Mouse (Mus musculus) kidney, embryonic 16.5 days (tissue): ENCODE measurements around the gene Pmpca. TPM values are rescaled to one million over a fixed set of nuclear protein-coding genes. Genes with fewer than 3 reads are reported as not detected.
"Not testable (repeated sequence)": the region's sequence is repeated elsewhere in the genome, so short reads cannot be mapped to it uniquely, and the experiment has no call there.

Experiments
- ATAC-seq: fragments of 200-750 bp; cut with Nextera tagmentation; 2 replicates; pipeline ENCODE4 v1.8.0; 2017; ENCODE audit warnings: moderate TSS enrichment; ENCODE audit not compliant: low FRiP score, low TSS enrichment
- H3K27ac ChIP-seq: fragments of 300-500 bp; sonication (generic); 2 replicates; pipeline ENCODE4 v1.5.1; 2014; ENCODE audit warnings: low read length
- H3K27me3 ChIP-seq: fragments of 300-500 bp; sonication (generic); 2 replicates; pipeline ENCODE4 v1.6.1; 2014; ENCODE audit warnings: low read length, control low read depth, mixed read lengths; ENCODE audit not compliant: insufficient read depth
- H3K36me3 ChIP-seq: fragments of 300-500 bp; sonication (generic); 2 replicates; pipeline ENCODE4 v1.6.1; 2014; ENCODE audit warnings: low read length, control low read depth, mixed read lengths; ENCODE audit not compliant: insufficient read depth
- H3K4me1 ChIP-seq: fragments of 300-500 bp; sonication (generic); 2 replicates; pipeline ENCODE4 v1.6.1; 2014; ENCODE audit warnings: low read length, control low read depth, mixed read lengths; ENCODE audit not compliant: insufficient read depth
- H3K4me2 ChIP-seq: fragments of 300-500 bp; sonication (generic); replicated peaks from 2 replicates; pipeline ENCODE4 v1.6.1; 2014; ENCODE audit warnings: low read depth, low read length
- H3K4me3 ChIP-seq: fragments of 300-500 bp; sonication (generic); 2 replicates; pipeline ENCODE4 v1.5.1; 2014; ENCODE audit warnings: mild to moderate bottlenecking, low read length
- H3K9ac ChIP-seq: fragments of 300-500 bp; sonication (generic); replicated peaks from 2 replicates; pipeline ENCODE4 v1.6.1; 2014; ENCODE audit warnings: low read length
- H3K9me3 ChIP-seq: fragments of 300-500 bp; sonication (generic); 2 replicates; pipeline ENCODE4 v1.6.1; 2016; ENCODE audit warnings: low read length, control low read depth
- WGBS: fragments of 180-500 bp; shearing (Covaris S2); extraction: QIAGEN DNeasy Blood & Tissue Kit; methylation state at CpG from one replicate; pipeline ENCODE4 v1.1.7; 2014; 5-methylcytosine and 5-hydroxymethylcytosine counted together
- polyA plus RNA-seq: library from polyadenylated mRNA; unstranded; fragments of >200 nt; fragmentation: Nextera tagmentation; extraction: Ambion mirVana; gene quantifications from 2 replicates; pipeline ENCODE4 v1.2.1, GENCODE M21; 2015

Pmpca gene
- polyA plus RNA-seq, 1 experiment from 2014 or later, result 122 TPM

GRCm38 (mm10) chr2:26364738-26365465 lies 24.2 kb upstream of the Pmpca start:
- H3K9ac ChIP-seq, result no peak overlapping the region
- no peak overlapping the region for H3K4me2 ChIP-seq
- peak overlapping the region; percentile 28; the same call in 1 of the 2 replicates for H3K27ac ChIP-seq
- H3K9me3 ChIP-seq, result no peaks in the 10 kb centered on the region
- ATAC-seq, result no peak
- 77% methylated on average over 10 of the region's 10 CpGs for WGBS
- H3K36me3 ChIP-seq, result peaks cover 60% of the 10 kb centered on the region
- no peaks in the 10 kb centered on the region for H3K27me3 ChIP-seq
- no peak overlapping the region for H3K4me3 ChIP-seq
- H3K4me1 ChIP-seq, result no peaks in the 10 kb centered on the region

- H3K27me3 ChIP-seq, result no peaks in the 10 kb centered on the region
- peaks cover 80% of the 10 kb centered on the region for H3K36me3 ChIP-seq
- H3K27ac ChIP-seq, result no peak overlapping the region
- H3K4me2 ChIP-seq, result no peak overlapping the region
- WGBS, result 93% methylated on average over 6 of the region's 6 CpGs
- H3K9ac ChIP-seq, result no peak overlapping the region
- H3K4me1 ChIP-seq, result no peaks in the 10 kb centered on the region
- ATAC-seq, result no peak
- no peaks in the 10 kb centered on the region for H3K9me3 ChIP-seq
- H3K4me3 ChIP-seq, result no peak overlapping the region
These were observed 21.2 kb upstream of the Pmpca start for GRCm38 (mm10) chr2:26367911-26368310.

- H3K9ac ChIP-seq, result no peak overlapping the region
- peaks cover 80% of the 10 kb centered on the region for H3K36me3 ChIP-seq
- no peak overlapping the region for H3K27ac ChIP-seq
- H3K4me3 ChIP-seq, result no peak overlapping the region
- no peaks in the 10 kb centered on the region for H3K9me3 ChIP-seq
- no peak overlapping the region for H3K4me2 ChIP-seq
- no peaks in the 10 kb centered on the region for H3K27me3 ChIP-seq
- 95% methylated on average over 1 of the region's 1 CpGs for WGBS
- no peaks in the 10 kb centered on the region for H3K4me1 ChIP-seq
- ATAC-seq, result no peak
These were observed 20.6 kb upstream of the Pmpca start for GRCm38 (mm10) chr2:26368572-26368971.

GRCm38 (mm10) chr2:26372396-26372795 lies 16.7 kb upstream of the Pmpca start:
- Histone ChIP-seq H3K27me3 (no peaks in the 10 kb centered on the region), H3K4me2 (no peak overlapping the region), H3K9me3 (no peaks in the 10 kb centered on the region), H3K36me3 (peaks cover 85% of the 10 kb centered on the region), H3K4me3 (no peak overlapping the region), H3K9ac (no peak overlapping the region), H3K27ac (no peak overlapping the region), H3K4me1 (no peaks in the 10 kb centered on the region)
- 94% methylated on average over 8 of the region's 8 CpGs for WGBS
- no peak for ATAC-seq

GRCm38 (mm10) chr2:26380131-26380771 lies 8.9 kb upstream of the Pmpca start, which contains the start of gene Snapc4:
Gene Snapc4, minus strand, starts transcription at chr2:26380653.
- peaks cover 58% of the 10 kb centered on the region for H3K36me3 ChIP-seq
- WGBS, result under 1% methylated on average over 38 of the region's 38 CpGs
- peak; percentile 97 for ATAC-seq

GRCm38 (mm10) chr2:26380871-26381270 lies 8.3 kb upstream of the Pmpca start:
- not testable (repeated sequence) for H3K9me3 ChIP-seq

More at GRCm38 (mm10) chr2:26380131-26380771, 8.9 kb upstream of the Pmpca start, which contains the start of gene Snapc4:
- Histone ChIP-seq H3K4me2 (peak within 1 kb of the TSS; percentile 79), H3K27me3 (no peaks in the 10 kb centered on the region), H3K9ac (peak within 1 kb of the TSS; percentile 77), H3K4me1 (peaks cover 6% of the 10 kb centered on the region), H3K27ac (peak within 1 kb of the TSS; percentile 9; the same call in 1 of the 2 replicates), H3K9me3 (no peaks in the 10 kb centered on the region), H3K4me3 (peak within 1 kb of the TSS; percentile 79)

GRCm38 (mm10) chr2:26387713-26388112 lies 1.4 kb upstream of the Pmpca start:
- H3K4me1 ChIP-seq, result peaks cover 18% of the 10 kb centered on the region
- 84% methylated on average over 3 of the region's 3 CpGs for WGBS
- peak overlapping the region; percentile 90; the same call in 1 of the 2 replicates for H3K4me3 ChIP-seq
- no peaks in the 10 kb centered on the region for H3K9me3 ChIP-seq
- no peak for ATAC-seq
- no peaks in the 10 kb centered on the region for H3K27me3 ChIP-seq
- no peak overlapping the region for H3K27ac ChIP-seq
- H3K9ac ChIP-seq, result peak overlapping the region; percentile 93; the same call in 1 of the 2 replicates
- H3K36me3 ChIP-seq, result peaks cover 60% of the 10 kb centered on the region
- H3K4me2 ChIP-seq, result peak overlapping the region; percentile 92

More at GRCm38 (mm10) chr2:26380871-26381270, 8.3 kb upstream of the Pmpca start:
- H3K4me1 ChIP-seq, H3K27me3 ChIP-seq, H3K27ac ChIP-seq: not testable (repeated sequence)
- 30% methylated on average over 6 of the region's 6 CpGs for WGBS
- 0 out of 2 replicates have a peak, but pooled peaks have one; percentile 10 for ATAC-seq
- peak overlapping the region; percentile 79 for H3K4me2 ChIP-seq
- H3K36me3 ChIP-seq, result peaks cover 59% of the 10 kb centered on the region
- peak overlapping the region; percentile 77 for H3K9ac ChIP-seq
- peak overlapping the region; percentile 79 for H3K4me3 ChIP-seq

GRCm38 (mm10) chr2:26388682-26389153 lies 421 bp upstream of the Pmpca start:
- Histone ChIP-seq H3K27ac (peak overlapping the region; percentile 67), H3K36me3 (peaks cover 60% of the 10 kb centered on the region), H3K4me3 (peak overlapping the region; percentile 90), H3K9me3 (no peaks in the 10 kb centered on the region), H3K4me2 (peak overlapping the region; percentile 92), H3K9ac (peak overlapping the region; percentile 93), H3K27me3 (no peaks in the 10 kb centered on the region), H3K4me1 (peaks cover 18% of the 10 kb centered on the region)
- under 1% methylated on average over 40 of the region's 45 CpGs for WGBS
- peak; percentile 60 for ATAC-seq

GRCm38 (mm10) chr2:26390954-26391353 lies 1.8 kb downstream of the Pmpca start:
- H3K4me2 ChIP-seq, result no peak overlapping the region
- H3K4me1 ChIP-seq, result peaks cover 18% of the 10 kb centered on the region
- no peak overlapping the region for H3K27ac ChIP-seq
- WGBS, result 80% methylated on average over 3 of the region's 3 CpGs
- H3K36me3 ChIP-seq, result peaks cover 62% of the 10 kb centered on the region
- no peaks in the 10 kb centered on the region for H3K9me3 ChIP-seq
- no peaks in the 10 kb centered on the region for H3K27me3 ChIP-seq
- ATAC-seq, result no peak
- no peak overlapping the region for H3K9ac ChIP-seq
- no peak overlapping the region for H3K4me3 ChIP-seq
